Mouse (Mus musculus): ENCODE measurements at regions not wholly inside any gene's neighbourhood (a gene's known extent, or its start where the extent isn't known, plus 50 kb on each side); places are given as distances from the start of the nearest gene placed in this dataset.

DNA sequence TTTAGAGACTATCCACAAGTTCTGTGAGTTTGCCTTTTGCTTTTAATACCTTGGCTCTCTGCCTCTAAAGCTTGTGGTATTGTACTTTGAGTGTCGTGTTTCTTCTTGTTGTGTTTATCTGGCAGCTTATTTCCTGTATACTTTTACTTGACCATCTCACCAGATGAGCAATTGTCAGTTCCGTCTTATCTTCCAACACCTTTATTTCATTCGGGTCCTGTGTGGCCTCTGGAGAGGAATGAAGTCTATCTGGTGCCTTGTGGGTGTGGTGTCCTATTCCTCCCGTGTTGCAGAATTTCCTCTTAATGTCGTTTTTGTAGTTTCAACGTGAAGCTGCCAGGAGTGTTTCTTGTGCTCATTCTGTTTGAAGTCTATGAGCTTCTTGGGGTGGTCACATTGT lies 174.0 kb downstream of the 1700010I14Rik start:
- TF ChIP-seq EP300 (optimal IDR thresholded peaks at IDR 0.05) (no peak), CTCF (IDR thresholded peaks at IDR 0.05; ENCODE audit: low read depth) (no peak)
